Mouse (Mus musculus): ENCODE data around the gene Cdk12.

Cdk12 gene

DNA sequence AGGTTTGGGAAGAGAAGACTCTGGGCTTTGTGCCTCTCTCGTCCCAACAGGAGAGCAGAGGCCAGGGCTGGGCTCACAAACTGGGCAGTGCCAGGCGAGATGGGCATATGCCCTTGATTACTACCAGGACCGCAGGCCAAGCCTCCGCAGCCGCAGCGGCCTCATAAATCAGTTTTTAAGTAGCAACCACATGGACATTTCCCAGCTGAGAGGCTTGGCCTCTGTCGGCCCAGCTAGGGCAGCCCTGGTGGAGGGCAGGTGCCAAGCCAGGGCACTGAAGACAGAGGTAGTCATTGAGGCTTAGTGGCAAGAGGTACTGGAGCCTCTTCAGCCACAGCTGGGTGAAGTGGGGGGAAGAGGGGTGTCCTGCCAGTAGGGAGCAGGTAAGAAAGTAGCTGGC lies 114.6 kb downstream of the Cdk12 start:
- in situ Hi-C loops (cut with MseI, MboI), result no loop called here

DNA sequence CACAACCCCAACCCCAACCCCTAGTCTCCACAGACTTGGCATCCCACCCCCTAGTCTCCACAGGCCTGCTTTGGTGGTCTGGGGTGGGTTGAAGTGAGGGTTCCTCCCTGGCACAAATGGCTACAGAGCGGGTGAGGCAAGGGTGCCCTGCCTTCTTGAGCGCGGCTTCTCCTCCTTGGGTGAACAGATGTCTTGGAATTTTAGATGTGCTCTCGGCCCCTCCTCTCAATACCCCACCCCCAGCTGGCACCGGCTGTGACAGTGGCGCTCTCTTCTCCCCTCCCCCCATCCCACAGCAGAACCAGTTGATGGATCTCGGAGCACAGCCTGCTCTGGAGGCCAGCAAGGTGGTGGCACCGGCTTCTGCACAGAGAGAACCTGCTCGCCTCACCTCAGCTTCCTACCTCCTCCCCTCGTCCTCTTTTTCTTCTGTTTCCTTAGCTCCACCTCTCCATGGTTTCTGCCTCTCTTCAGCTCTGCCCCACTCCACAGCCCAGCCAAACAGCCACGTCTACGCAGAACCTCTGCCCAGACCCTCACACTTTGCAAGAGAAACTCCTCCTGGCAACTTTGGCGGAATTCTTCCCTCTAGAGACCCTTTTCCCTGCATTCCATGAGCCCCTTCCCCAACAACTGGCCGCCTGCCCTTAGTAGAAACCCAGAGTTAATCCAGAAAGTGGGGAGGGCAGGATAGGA lies 115.7 kb downstream of the Cdk12 start:
- in situ Hi-C loops (cut with MseI, MboI), result no loop called here

DNA sequence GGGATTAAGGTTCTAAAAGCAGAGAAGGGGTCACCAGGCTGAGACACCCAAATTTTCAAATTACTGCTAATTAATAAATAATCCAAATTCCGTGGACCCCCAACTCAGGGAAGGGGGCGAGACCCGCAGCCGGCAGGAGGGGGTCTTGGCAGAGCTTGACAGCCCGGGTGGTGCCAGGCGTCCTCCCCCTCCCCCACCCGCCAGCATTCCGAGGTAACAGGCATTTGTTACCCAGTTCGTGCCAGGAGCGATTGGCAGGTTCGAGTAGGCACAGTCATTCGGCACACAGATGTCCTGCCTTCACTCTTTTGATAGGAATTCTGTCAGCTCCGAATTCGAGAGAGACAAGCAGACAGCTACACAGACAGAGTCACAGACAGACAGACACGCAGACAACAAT lies 116.3 kb downstream of the Cdk12 start:
- in situ Hi-C loops (cut with MseI, MboI), result no loop called here

DNA sequence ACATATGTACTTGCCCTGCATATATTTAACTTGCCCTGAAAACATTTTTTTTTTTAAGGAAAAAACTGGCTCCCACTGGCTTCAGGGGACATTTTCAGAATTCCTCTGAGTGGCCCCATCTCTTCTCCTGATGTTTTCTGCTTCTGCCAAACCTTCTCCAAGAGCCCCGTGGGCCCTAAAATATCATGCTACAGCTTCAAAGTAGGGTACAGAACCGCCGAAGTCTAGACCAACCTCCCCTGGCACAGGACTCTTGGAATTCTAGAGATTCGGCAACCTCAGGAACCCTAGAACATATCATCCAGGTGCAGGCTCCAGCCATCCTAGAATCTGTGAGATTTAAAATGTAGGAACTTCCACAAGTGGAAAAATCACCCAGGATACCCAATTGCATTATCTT lies 116.7 kb downstream of the Cdk12 start:
- in situ Hi-C loops (cut with MseI, MboI), result no loop called here

DNA sequence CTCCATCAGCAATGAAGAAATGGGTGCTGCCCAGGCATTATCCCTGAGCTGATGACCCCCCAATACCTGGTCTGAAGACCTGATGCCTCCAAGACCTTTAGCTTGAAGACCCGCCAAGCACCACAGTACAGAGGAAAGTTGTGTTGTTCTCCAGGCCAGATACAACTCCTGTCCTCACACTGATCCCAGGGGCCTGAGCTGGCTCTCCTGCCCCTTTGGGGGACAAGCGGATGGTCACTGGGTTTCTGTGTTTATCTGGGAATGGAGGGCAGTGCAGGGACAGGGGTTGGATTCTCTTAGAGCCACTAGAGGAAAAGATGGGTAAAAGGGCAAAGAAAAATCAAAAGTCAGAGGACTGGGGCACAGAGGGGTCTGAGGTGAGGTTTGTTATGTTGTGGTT lies 117.1 kb downstream of the Cdk12 start:
- in situ Hi-C loops (cut with MseI, MboI), result no loop called here

DNA sequence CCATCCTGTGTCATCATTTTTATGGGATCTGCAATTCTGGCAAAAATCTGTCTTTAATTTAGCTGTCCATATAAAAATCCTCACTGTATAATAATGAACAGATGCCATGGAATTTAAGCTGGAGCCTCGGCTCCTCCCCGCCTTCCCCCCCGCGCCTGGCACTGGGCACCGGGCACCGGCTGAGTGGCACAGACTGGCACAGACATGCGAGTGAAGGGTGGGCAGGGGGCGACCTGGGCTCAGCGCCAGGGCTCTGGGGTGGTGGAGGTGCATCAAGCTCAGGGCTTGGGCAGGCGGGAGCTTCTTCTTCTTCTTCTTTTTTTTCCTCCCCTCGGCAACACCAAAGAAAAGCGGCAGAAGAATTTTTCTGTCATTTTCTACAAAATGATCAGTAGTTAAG lies 117.5 kb downstream of the Cdk12 start:
- in situ Hi-C loops (cut with MseI, MboI), result no loop called here

DNA sequence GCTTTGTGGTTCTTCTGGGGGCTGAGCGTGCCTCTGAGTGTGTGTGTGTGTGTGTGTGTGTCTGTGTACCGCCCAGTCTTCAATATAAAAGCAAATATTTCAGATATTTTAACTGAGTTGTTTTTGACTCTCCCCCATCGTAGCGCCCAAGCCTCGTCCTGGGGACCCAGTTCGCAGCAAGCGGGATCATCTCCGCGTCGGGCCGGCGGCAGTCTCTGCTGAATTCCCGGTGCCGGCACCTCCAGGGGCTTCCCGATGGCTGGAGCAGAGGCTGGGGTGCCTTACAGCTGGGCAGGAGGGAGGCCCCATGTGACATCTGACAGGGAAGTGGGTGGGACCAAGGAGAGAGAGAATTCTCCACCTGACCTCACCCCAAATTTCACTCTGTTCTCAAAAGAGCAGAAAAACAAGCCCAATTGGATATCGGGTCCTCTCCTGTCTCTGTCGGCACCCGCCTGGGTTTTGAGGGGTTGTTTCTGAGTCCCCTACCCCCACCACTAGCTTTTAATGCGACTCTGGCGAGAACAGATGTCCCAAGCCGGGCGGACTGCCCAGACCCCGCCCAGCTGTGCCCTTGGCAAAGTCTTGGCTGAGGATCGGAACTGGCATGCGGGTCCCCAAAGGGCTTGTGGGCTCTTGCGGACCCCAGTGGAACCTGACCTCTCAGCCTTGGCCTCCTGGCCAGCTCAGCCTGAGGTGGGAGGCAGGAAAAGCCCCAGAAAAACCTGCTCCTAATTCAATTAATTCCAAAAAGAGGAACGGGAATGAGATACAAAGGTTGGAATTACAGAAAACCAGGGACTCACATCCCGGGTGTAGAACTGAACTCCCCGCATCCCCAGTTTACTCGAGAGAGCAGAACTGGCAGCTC lies 118.2 kb downstream of the Cdk12 start:
- in situ Hi-C loops (cut with MseI, MboI), result no loop called here

DNA sequence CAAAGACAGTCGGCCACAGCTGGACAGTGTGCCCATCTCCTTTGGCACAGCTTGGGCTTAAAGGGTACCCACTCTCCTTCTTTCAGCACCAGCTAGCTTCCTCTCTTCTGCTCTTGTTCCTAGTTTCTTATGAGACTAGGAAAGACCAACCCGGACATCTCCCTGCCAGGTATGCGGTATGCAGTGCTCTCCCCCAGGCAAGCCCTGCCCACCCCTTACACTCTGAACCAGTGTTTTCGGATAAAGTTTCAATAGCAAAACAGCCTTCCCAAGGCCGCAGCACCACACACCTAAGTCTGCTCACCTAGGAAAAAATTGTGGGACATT lies 118.8 kb downstream of the Cdk12 start:
- in situ Hi-C loops (cut with MseI, MboI), result no loop called here

DNA sequence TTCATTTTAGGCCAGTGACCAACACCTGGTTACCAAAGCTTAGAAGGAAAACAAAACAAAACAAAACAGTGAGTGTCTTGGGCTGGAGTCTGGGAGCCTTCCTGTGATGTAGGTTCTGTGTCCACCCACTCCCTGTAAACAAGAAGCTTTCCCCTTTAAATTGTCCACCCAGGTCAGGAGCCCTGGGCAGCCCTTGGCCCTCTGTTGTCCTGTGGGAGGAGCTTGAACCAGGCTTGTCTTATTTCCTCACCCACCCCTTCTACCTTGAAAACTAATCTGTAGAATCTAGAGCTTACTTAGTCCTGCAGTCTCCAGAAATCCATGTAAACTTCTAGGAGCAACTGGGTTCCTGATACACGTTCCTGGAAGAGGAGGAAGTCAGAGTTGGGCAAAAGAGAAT lies 119.3 kb downstream of the Cdk12 start:
- in situ Hi-C loops (cut with MseI, MboI), result no loop called here

DNA sequence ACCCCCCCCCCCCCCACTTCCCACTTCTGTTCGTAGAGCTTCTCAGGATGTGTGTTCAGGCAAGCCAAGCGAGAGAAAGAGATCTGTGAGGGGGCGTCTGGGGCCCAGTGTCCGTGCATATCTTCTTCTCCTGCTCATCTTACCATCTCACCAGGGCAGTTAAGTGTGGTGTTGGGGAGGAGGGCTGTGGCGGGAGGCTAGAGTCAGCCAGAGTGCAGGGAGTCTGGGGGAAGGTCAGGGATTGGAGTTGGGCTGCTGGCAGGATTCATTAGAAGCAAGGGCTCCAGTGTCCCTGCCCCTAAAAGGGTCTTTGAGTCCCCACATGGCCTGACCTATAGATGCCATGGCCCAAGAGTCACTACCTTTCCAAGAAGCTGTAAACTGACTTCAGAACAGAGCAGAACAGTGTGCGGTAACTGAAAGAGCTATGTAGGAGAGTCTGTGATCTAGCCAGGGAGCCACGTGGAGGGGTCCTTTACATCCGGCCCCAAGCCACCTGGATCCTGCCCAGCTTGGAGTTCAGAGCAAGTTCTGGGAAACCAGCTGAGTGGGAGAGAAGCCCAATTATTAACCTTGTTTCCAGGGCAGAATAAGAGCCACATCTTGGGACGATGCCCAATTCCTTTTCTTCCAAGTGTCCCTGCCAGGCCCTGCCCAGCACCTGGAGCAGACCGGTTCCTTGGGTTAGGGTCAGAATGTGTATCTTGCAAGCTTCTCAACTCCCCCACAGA lies 120.4 kb downstream of the Cdk12 start:
- in situ Hi-C loops (cut with MseI, MboI), result no loop called here

DNA sequence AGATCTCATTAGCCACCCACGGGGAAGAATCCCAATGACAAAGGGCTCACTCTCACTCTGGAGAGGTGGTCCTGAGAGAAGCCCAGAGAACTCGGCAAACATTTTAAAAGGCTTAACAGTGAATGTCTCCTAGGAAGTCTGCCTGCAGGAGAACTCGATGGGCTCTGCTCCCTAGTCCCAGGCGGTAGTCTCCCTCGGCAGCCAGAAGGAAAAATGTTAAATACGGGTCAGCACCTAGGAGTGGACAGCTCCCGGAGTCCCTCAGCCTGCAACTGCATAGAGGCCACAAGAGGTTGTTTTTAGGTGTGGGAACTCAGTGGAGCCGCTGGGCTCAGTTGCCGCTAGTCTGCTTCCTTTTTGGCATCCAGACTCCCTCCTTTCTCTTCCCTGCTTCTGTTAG lies 121.1 kb downstream of the Cdk12 start:
- in situ Hi-C loops (cut with MseI, MboI), result no loop called here

DNA sequence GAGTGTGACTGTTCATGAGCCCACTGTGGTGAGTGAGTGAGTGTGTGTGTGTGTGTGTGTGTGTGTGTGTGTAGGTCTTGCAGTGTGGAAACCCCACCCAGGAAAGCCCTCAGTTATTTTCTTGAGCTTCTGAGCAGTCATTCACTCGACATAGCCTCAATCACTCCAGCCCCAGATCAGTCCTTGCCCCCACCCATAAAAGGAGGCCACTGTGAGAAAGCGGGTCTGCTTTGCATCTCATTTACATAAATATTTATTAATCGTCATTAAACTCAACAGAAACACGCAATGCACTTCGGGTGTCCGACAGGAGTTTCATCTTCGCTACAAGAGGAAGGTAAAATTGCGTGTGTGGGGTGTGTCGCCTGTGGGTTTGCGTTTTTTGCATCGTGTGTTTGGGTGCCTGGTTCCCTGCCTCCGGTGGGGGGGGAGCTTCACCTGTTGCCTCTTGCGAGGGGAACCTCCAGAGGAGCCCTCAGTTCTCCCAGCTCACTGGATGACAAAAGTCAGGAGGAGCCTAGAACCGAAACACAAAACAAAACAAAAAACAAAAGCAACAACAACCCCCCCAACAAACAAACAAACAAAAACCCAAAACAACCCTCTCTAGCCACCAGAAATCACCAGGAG lies 122.4 kb downstream of the Cdk12 start:
- in situ Hi-C loops (cut with MseI, MboI), result no loop called here

DNA sequence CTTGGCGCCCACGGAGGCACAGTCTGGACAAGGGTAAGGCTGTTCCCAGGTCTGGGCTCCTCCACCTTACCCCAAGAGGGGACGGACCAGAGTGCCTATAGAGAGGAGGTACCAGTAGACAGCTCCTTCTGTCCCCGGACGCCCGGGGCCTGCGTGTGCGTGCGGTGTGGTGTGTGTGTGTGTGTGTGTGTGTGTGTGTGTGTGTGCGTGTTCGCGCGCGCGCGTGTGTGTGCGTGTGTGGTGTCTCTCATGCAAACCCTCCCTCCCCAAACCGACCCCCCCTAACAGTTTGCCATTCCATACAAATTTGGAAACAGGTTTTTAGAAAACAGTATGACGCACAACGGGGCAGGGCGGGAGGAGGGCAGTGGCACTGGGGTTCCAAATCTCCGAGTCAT lies 123.0 kb downstream of the Cdk12 start:
- in situ Hi-C loops (cut with MseI, MboI), result no loop called here

DNA sequence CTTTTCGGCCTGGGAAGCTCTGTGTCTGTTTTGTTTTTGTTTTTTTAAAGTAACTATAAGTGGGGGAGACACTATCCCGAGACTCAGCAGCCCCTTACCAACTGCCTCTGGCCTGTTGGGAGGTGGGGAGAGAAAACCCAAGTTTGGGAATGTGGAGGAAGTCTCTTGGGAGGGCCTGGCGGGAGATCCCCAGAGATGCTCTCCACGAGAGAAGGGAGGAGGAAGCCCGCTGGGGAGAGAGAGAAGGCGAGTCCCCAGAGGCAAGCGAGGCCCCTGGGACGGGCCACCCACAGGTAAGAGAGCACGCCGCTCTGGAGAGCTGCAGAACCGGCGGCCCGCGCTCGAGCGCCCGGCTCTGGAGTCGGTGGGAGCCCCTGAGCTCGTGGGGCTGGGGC lies 123.9 kb downstream of the Cdk12 start:
- in situ Hi-C loops (cut with MseI, MboI), result no loop called here

DNA sequence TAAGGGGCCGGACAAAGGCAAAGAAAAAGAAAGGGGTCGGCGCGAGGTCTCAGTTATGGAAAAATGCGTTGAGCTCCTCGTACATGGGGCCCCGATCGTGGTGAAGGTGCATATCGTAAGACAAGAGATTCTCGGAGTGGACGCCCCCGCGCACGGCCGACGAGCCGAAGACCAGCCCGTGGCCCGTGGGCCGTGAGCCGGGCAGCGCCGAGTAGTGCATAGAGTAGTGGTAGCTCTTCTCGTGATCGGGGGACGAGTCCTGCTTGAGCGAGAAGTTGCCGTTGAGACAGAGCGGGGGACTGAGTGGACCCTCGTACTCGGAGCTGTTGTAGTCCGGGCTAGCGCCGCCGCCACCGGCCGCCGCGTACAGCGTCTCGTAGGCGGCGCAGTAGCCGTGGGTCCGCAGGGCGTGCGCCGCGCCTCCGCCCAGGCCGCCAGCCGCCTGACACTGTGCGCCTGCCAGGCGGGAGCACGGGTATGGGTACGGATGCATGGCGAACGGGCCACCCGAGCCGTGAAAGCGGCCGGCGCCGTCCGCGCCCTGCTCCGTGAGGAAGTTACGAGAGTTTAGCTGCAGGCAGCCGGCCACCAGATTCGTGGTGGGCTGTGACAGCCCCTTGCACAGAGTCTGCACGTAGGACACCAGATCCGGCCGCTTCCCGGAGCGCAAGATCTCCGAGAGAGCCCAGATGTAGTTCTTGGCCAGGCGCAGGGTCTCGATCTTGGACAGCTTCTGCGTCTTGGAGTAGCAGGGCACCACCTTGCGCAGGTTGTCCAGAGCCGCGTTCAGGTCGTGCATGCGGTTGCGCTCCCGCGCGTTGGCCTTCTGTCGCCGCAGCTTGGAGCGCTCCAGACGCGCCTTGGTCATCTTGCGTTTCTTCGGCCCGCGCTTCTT lies 124.5 kb downstream of the Cdk12 start:
- in situ Hi-C loops (cut with MseI, MboI), result no loop called here

DNA sequence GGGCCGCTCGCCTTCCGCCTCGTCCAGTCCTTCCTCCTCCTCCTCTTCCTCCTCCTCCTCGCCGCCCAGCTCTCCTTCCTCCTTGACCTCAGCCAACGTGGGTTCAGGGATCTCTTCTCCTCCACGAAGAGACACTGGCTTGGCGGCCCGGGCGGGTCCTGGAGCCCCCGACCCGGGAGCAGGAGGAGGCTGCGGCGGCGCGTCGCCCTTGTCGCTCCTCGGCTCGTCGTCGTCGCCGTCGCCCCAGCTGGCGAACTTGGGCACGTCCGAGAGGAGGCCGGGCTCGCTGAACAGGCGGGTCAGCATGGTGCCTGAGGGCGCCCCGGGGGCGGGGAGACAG lies 125.1 kb downstream of the Cdk12 start:
- in situ Hi-C loops (cut with MseI, MboI), result no loop called here
